Mouse (Mus musculus) liver, embryonic 15.5 days (tissue): ENCODE measurements at regions not wholly inside any gene's neighbourhood (a gene's known extent, or its start where the extent isn't known, plus 50 kb on each side); places are given as distances from the start of the nearest gene placed in this dataset.

Experiments
- ATAC-seq: fragments of 200-750 bp; cut with Nextera tagmentation; 2 replicates; pipeline ENCODE4 v1.8.0; 2017; ENCODE audit warnings: moderate number of reproducible peaks, mild to moderate bottlenecking, moderate library complexity; ENCODE audit not compliant: insufficient read depth
- H3K27ac ChIP-seq: fragments of 300-500 bp; sonication (generic); replicated peaks from 2 replicates; pipeline ENCODE4 v1.5.1; 2015; ENCODE audit warnings: mild to moderate bottlenecking, inconsistent platforms
- H3K27me3 ChIP-seq: fragments of 300-500 bp; sonication (generic); 2 replicates; pipeline ENCODE4 v1.6.1; 2015; ENCODE audit warnings: mild to moderate bottlenecking, inconsistent platforms
- H3K36me3 ChIP-seq: fragments of 300-500 bp; sonication (generic); replicated peaks from 2 replicates; pipeline ENCODE4 v1.6.1; 2015; ENCODE audit warnings: moderate library complexity, mild to moderate bottlenecking, inconsistent platforms
- H3K4me1 ChIP-seq: fragments of 300-500 bp; sonication (generic); replicated peaks from 2 replicates; pipeline ENCODE4 v1.6.1; 2015; ENCODE audit warnings: inconsistent platforms
- H3K4me2 ChIP-seq: fragments of 300-500 bp; sonication (generic); 2 replicates; pipeline ENCODE4 v1.6.1; 2015; ENCODE audit warnings: moderate library complexity, mild to moderate bottlenecking, inconsistent platforms
- H3K4me3 ChIP-seq: fragments of 300-500 bp; sonication (generic); replicated peaks from 2 replicates; pipeline ENCODE4 v1.5.1; 2015; ENCODE audit warnings: mild to moderate bottlenecking, inconsistent platforms
- H3K9ac ChIP-seq: fragments of 300-500 bp; sonication (generic); 2 replicates; pipeline ENCODE4 v1.6.1; 2015; ENCODE audit warnings: moderate library complexity, mild to moderate bottlenecking, inconsistent platforms
- H3K9me3 ChIP-seq: fragments of 300-500 bp; sonication (generic); replicated peaks from 2 replicates; pipeline ENCODE4 v1.6.1; 2016; ENCODE audit warnings: inconsistent platforms
- WGBS: fragments of 180-500 bp; shearing (Covaris S2); methylation state at CpG from one replicate; pipeline ENCODE4 v1.1.7; 2015; ENCODE audit warnings: mixed read lengths; ENCODE audit not compliant: insufficient replicate concordance; 5-methylcytosine and 5-hydroxymethylcytosine counted together

GRCm38 (mm10) chr9:47313433-47313832 lies 216.5 kb upstream of the Cadm1 start:
- WGBS, result 54% methylated on average over 4 of the region's 4 CpGs
- H3K4me1 ChIP-seq, result no peaks in the 10 kb centered on the region
- H3K9ac ChIP-seq, result no peak overlapping the region
- no peaks in the 10 kb centered on the region for H3K9me3 ChIP-seq
- ATAC-seq, result no peak
- no peak overlapping the region for H3K4me3 ChIP-seq
- no peak overlapping the region for H3K4me2 ChIP-seq
- no peak overlapping the region for H3K27ac ChIP-seq
- H3K27me3 ChIP-seq, result no peaks in the 10 kb centered on the region
- H3K36me3 ChIP-seq, result no peaks in the 10 kb centered on the region

- Histone ChIP-seq H3K9ac (no peak overlapping the region), H3K4me1 (no peaks in the 10 kb centered on the region), H3K36me3 (no peaks in the 10 kb centered on the region), H3K27me3 (no peaks in the 10 kb centered on the region), H3K4me3 (no peak overlapping the region), H3K4me2 (no peak overlapping the region), H3K9me3 (no peaks in the 10 kb centered on the region), H3K27ac (no peak overlapping the region)
- no peak for ATAC-seq
- WGBS, result 83% methylated on average over 1 of the region's 1 CpGs
Observed at GRCm38 (mm10) chr9:47314236-47314635, 215.7 kb upstream of the Cadm1 start.

GRCm38 (mm10) chr9:47320345-47320744 lies 209.6 kb upstream of the Cadm1 start:
- Histone ChIP-seq H3K4me2 (no peak overlapping the region), H3K36me3 (no peaks in the 10 kb centered on the region), H3K27ac (0 out of 2 replicates have a peak overlapping the region, but pooled peaks have one; percentile 34), H3K4me3 (no peak overlapping the region), H3K4me1 (no peaks in the 10 kb centered on the region), H3K9me3 (no peaks in the 10 kb centered on the region), H3K9ac (no peak overlapping the region), H3K27me3 (no peaks in the 10 kb centered on the region)
- 62% methylated on average over 1 of the region's 1 CpGs for WGBS
- ATAC-seq, result no peak

GRCm38 (mm10) chr9:47321106-47321789 lies 208.7 kb upstream of the Cadm1 start:
- Histone ChIP-seq H3K4me2 (no peak overlapping the region), H3K27me3 (no peaks in the 10 kb centered on the region), H3K9me3 (no peaks in the 10 kb centered on the region), H3K27ac (peak overlapping the region; percentile 70), H3K9ac (no peak overlapping the region), H3K4me3 (no peak overlapping the region), H3K36me3 (no peaks in the 10 kb centered on the region), H3K4me1 (no peaks in the 10 kb centered on the region)
- peak; percentile 78 for ATAC-seq
- 49% methylated on average over 10 of the region's 10 CpGs for WGBS

GRCm38 (mm10) chr9:47322293-47322692 lies 207.7 kb upstream of the Cadm1 start:
- H3K27me3 ChIP-seq, result no peaks in the 10 kb centered on the region
- H3K4me2 ChIP-seq, result no peak overlapping the region
- no peak overlapping the region for H3K9ac ChIP-seq
- H3K9me3 ChIP-seq, result no peaks in the 10 kb centered on the region
- no peak overlapping the region for H3K4me3 ChIP-seq
- 66% methylated on average over 5 of the region's 5 CpGs for WGBS
- ATAC-seq, result no peak; the same call in 1 of the 2 replicates
- H3K27ac ChIP-seq, result 0 out of 2 replicates have a peak overlapping the region, but pooled peaks have one; percentile 70
- no peaks in the 10 kb centered on the region for H3K36me3 ChIP-seq
- no peaks in the 10 kb centered on the region for H3K4me1 ChIP-seq

- Histone ChIP-seq H3K4me2 (no peak overlapping the region), H3K9me3 (no peaks in the 10 kb centered on the region), H3K4me1 (no peaks in the 10 kb centered on the region), H3K27me3 (no peaks in the 10 kb centered on the region), H3K27ac (no peak overlapping the region), H3K4me3 (no peak overlapping the region), H3K36me3 (no peaks in the 10 kb centered on the region), H3K9ac (no peak overlapping the region)
- ATAC-seq, result no peak
- WGBS, result 66% methylated on average over 5 of the region's 5 CpGs
Observed at GRCm38 (mm10) chr9:47323051-47323450, 206.9 kb upstream of the Cadm1 start.

- 93% methylated on average over 2 of the region's 2 CpGs for WGBS
- no peak for ATAC-seq
- Histone ChIP-seq H3K4me3 (no peak overlapping the region), H3K9me3 (no peaks in the 10 kb centered on the region), H3K27ac (no peak overlapping the region), H3K36me3 (no peaks in the 10 kb centered on the region), H3K4me1 (no peaks in the 10 kb centered on the region), H3K27me3 (no peaks in the 10 kb centered on the region), H3K9ac (no peak overlapping the region), H3K4me2 (no peak overlapping the region)
Observed at GRCm38 (mm10) chr9:47327575-47327974, 202.4 kb upstream of the Cadm1 start.

GRCm38 (mm10) chr9:47332929-47333328 lies 197.0 kb upstream of the Cadm1 start:
- Histone ChIP-seq H3K27me3 (no peaks in the 10 kb centered on the region), H3K4me1 (no peaks in the 10 kb centered on the region), H3K36me3 (no peaks in the 10 kb centered on the region), H3K4me3 (no peak overlapping the region), H3K27ac (no peak overlapping the region), H3K9ac (no peak overlapping the region), H3K9me3 (no peaks in the 10 kb centered on the region), H3K4me2 (no peak overlapping the region)
- no peak for ATAC-seq
- 14% methylated on average over 4 of the region's 4 CpGs for WGBS

GRCm38 (mm10) chr9:47338221-47338620 lies 191.8 kb upstream of the Cadm1 start:
- Histone ChIP-seq H3K4me3 (no peak overlapping the region), H3K27me3 (no peaks in the 10 kb centered on the region), H3K9ac (no peak overlapping the region), H3K4me2 (no peak overlapping the region), H3K4me1 (no peaks in the 10 kb centered on the region), H3K9me3 (no peaks in the 10 kb centered on the region), H3K36me3 (no peaks in the 10 kb centered on the region), H3K27ac (no peak overlapping the region)
- 45% methylated on average over 4 of the region's 4 CpGs for WGBS
- no peak for ATAC-seq

- H3K4me1 ChIP-seq, result no peaks in the 10 kb centered on the region
- no peak overlapping the region for H3K4me3 ChIP-seq
- no peak overlapping the region for H3K4me2 ChIP-seq
- H3K9ac ChIP-seq, result no peak overlapping the region
- no peaks in the 10 kb centered on the region for H3K27me3 ChIP-seq
- H3K36me3 ChIP-seq, result no peaks in the 10 kb centered on the region
- no peaks in the 10 kb centered on the region for H3K9me3 ChIP-seq
- peak; percentile 61; the same call in 1 of the 2 replicates for ATAC-seq
- 23% methylated on average over 2 of the region's 2 CpGs for WGBS
- no peak overlapping the region for H3K27ac ChIP-seq
Observed at GRCm38 (mm10) chr9:47346527-47347111, 183.4 kb upstream of the Cadm1 start.

- H3K9ac ChIP-seq, result no peak overlapping the region
- H3K4me1 ChIP-seq, result no peaks in the 10 kb centered on the region
- WGBS, result 58% methylated on average over 5 of the region's 5 CpGs
- H3K36me3 ChIP-seq, result no peaks in the 10 kb centered on the region
- no peak for ATAC-seq
- H3K27ac ChIP-seq, result no peak overlapping the region
- no peaks in the 10 kb centered on the region; the same call in 1 of the 2 replicates for H3K27me3 ChIP-seq
- no peaks in the 10 kb centered on the region for H3K9me3 ChIP-seq
- H3K4me3 ChIP-seq, result no peak overlapping the region
- H3K4me2 ChIP-seq, result no peak overlapping the region
Observed at GRCm38 (mm10) chr9:47350301-47350700, 179.7 kb upstream of the Cadm1 start.
